Mouse (Mus musculus) kidney, embryonic 14.5 days (tissue): ENCODE results near the gene Nek5. TPM values are rescaled to one million over a fixed set of nuclear protein-coding genes. Genes with fewer than 3 reads are reported as not detected.
A peak's percentile ranks its signal among the peaks of the same experiment; 100 is the strongest.

ENCODE experiments used
- ATAC-seq: fragments of 200-750 bp; cut with Nextera tagmentation; 2 replicates; pipeline ENCODE4 v1.8.0; 2017; ENCODE audit warnings: moderate number of reproducible peaks, mild to moderate bottlenecking, moderate TSS enrichment, moderate library complexity; ENCODE audit not compliant: low FRiP score, low TSS enrichment
- H3K27ac ChIP-seq: fragments of 300-500 bp; sonication (generic); 2 replicates; pipeline ENCODE4 v1.5.1; 2014; ENCODE audit warnings: low read depth, mild to moderate bottlenecking, low read length, moderate library complexity, mixed read lengths
- H3K27me3 ChIP-seq: fragments of 300-500 bp; sonication (generic); 2 replicates; pipeline ENCODE4 v1.6.1; 2014; ENCODE audit warnings: mild to moderate bottlenecking, low read length; ENCODE audit not compliant: control insufficient read depth, insufficient read depth
- H3K36me3 ChIP-seq: fragments of 300-500 bp; sonication (generic); 2 replicates; pipeline ENCODE4 v1.6.1; 2014; ENCODE audit warnings: low read length, mixed read lengths; ENCODE audit not compliant: control insufficient read depth, insufficient read depth
- H3K4me1 ChIP-seq: fragments of 300-500 bp; sonication (generic); 2 replicates; pipeline ENCODE4 v1.6.1; 2014; ENCODE audit warnings: low read length, mixed read lengths; ENCODE audit not compliant: control insufficient read depth, insufficient read depth
- H3K4me2 ChIP-seq: fragments of 300-500 bp; sonication (generic); replicated peaks from 2 replicates; pipeline ENCODE4 v1.6.1; 2014; ENCODE audit warnings: low read depth, mild to moderate bottlenecking, low read length
- H3K4me3 ChIP-seq: fragments of 300-500 bp; sonication (generic); 2 replicates; pipeline ENCODE4 v1.5.1; 2014; ENCODE audit warnings: mild to moderate bottlenecking, low read length
- H3K9ac ChIP-seq: fragments of 300-500 bp; sonication (generic); 2 replicates; pipeline ENCODE4 v1.6.1; 2014; ENCODE audit warnings: low read depth, mild to moderate bottlenecking, low read length, moderate library complexity
- H3K9me3 ChIP-seq: fragments of 300-500 bp; sonication (generic); 2 replicates; pipeline ENCODE4 v1.6.1; 2016; ENCODE audit warnings: low read length; ENCODE audit not compliant: control insufficient read depth
- WGBS: fragments of 180-500 bp; shearing (Covaris S2); extraction: QIAGEN DNeasy Blood & Tissue Kit; methylation state at CpG from one replicate; pipeline ENCODE4 v1.1.7; 2014; 5-methylcytosine and 5-hydroxymethylcytosine counted together
- polyA plus RNA-seq: library from polyadenylated mRNA; unstranded; fragments of >200 nt; fragmentation: Nextera tagmentation; extraction: Ambion mirVana; gene quantifications from 2 replicates; pipeline ENCODE4 v1.2.1, GENCODE M21; 2014

Gene Nek5
- polyA plus RNA-seq, 1 experiment from 2014 or later = not detected

- no peak overlapping the region for H3K4me2 ChIP-seq
- no peaks in the 10 kb centered on the region for H3K4me1 ChIP-seq
- no peak overlapping the region for H3K4me3 ChIP-seq
- no peak overlapping the region for H3K9ac ChIP-seq
- WGBS = 77% methylated on average over 12 of the region's 12 CpGs
- H3K27ac ChIP-seq = no peak overlapping the region
- ATAC-seq = 0 out of 2 replicates have a peak, but pooled peaks have one; percentile 24
- peaks cover 17% of the 10 kb centered on the region; the same call in 1 of the 2 replicates for H3K36me3 ChIP-seq
- H3K27me3 ChIP-seq = no peaks in the 10 kb centered on the region
- no peaks in the 10 kb centered on the region for H3K9me3 ChIP-seq
These were observed 7.2 kb upstream of the Nek5 start for GRCm38 (mm10) chr8:22132062-22132461.

GRCm38 (mm10) chr8:22107020-22107419, 17.8 kb downstream of the Nek5 start:
- H3K27ac ChIP-seq = no peak overlapping the region
- no peak overlapping the region for H3K4me3 ChIP-seq
- no peak for ATAC-seq
- H3K4me1 ChIP-seq = no peaks in the 10 kb centered on the region
- H3K36me3 ChIP-seq = no peaks in the 10 kb centered on the region
- H3K9me3 ChIP-seq = no peaks in the 10 kb centered on the region
- no peaks in the 10 kb centered on the region for H3K27me3 ChIP-seq
- WGBS = 73% methylated on average over 4 of the region's 4 CpGs
- H3K4me2 ChIP-seq = no peak overlapping the region
- no peak overlapping the region for H3K9ac ChIP-seq

DNA sequence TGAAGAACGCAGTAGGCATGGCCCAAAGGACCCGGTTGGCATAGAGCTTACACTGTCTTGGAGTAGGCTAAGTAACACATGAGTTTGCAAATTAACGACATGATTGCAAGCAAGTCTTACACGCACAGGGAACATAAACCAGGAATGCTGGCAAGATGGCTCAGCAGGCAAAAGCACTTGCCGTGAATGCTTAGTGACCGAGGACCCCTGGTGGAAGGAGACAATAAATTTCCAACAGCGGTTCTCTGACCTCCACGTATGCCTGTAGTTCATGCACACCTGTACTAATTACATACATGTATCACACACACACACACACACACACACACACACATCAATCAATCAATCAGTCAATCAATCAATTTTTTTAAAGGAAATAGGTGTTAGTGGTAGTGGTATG, 33.3 kb downstream of the Nek5 start:
- H3K27me3 ChIP-seq = no peaks in the 10 kb centered on the region
- H3K4me2 ChIP-seq = no peak overlapping the region
- ATAC-seq = no peak
- H3K9me3 ChIP-seq = no peaks in the 10 kb centered on the region
- H3K36me3 ChIP-seq = no peaks in the 10 kb centered on the region
- H3K4me3 ChIP-seq = no peak overlapping the region
- no peak overlapping the region for H3K27ac ChIP-seq
- whole genome bisulfite sequencing = 38% methylated on average over 8 of the region's 8 CpGs
- no peak overlapping the region for H3K9ac ChIP-seq
- no peaks in the 10 kb centered on the region for H3K4me1 ChIP-seq

DNA sequence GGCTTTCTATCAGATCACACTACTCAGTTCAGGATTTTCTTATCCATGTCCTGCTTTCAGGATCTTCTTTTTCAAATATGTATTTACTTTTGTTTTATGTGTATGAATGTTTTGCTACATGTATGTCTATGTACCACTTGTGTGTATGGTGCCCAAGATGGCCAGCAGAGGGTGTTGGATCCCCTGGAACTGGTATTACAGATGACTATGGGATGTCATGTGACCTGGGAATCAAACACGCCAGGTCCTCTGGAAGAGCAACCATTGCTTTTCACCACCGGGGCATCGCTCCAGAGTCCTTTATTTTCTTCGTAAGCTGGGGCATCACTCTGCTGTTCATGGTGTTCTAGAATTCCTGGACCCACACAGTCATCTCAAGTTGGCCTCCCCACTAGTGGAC, 35.6 kb downstream of the Nek5 start:
- Histone ChIP-seq H3K9me3 (no peaks in the 10 kb centered on the region), H3K4me1 (no peaks in the 10 kb centered on the region), H3K27ac (no peak overlapping the region), H3K9ac (no peak overlapping the region), H3K27me3 (no peaks in the 10 kb centered on the region), H3K36me3 (no peaks in the 10 kb centered on the region), H3K4me2 (no peak overlapping the region), H3K4me3 (no peak overlapping the region)
- no peak for ATAC-seq
- WGBS = 90% methylated on average over 4 of the region's 4 CpGs

- ATAC-seq = no peak
These were observed 45.4 kb downstream of the Nek5 start for GRCm38 (mm10) chr8:22079313-22080007.

DNA sequence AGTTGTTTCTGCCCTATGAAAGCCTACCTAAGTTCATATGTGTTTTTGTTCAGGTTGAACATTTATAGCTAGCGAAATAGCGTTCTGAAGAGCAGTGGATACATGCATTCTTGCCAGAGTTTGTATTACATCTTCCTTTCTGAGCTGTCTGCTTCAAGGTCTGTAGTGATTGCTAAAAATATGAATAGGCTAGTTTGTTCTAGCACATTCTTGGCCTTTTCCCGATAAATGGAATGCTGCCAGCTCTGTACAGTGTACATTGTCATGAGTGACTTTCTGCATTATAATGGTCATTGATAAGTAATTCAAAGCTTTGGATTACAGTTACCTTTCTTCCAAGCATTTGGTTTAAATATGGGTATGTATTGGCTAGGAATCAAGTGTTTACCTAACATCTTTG, 63.7 kb downstream of the Nek5 start:
- ATAC-seq = no peak
- no peak overlapping the region for H3K27ac ChIP-seq
- H3K4me2 ChIP-seq = peak overlapping the region; percentile 71
- H3K4me3 ChIP-seq = peak overlapping the region; percentile 63
- no peaks in the 10 kb centered on the region for H3K9me3 ChIP-seq
- peak overlapping the region; percentile 62 for H3K9ac ChIP-seq
- 6% methylated on average over 3 of the region's 3 CpGs for WGBS
- H3K4me1 ChIP-seq = no peaks in the 10 kb centered on the region
- peaks cover 16% of the 10 kb centered on the region for H3K27me3 ChIP-seq
- H3K36me3 ChIP-seq = peaks cover 31% of the 10 kb centered on the region

More at GRCm38 (mm10) chr8:22079313-22080007, 45.4 kb downstream of the Nek5 start:
- H3K4me3 ChIP-seq = no peak overlapping the region
- H3K9ac ChIP-seq = no peak overlapping the region
- no peaks in the 10 kb centered on the region for H3K27me3 ChIP-seq
- no peak overlapping the region for H3K4me2 ChIP-seq
- H3K36me3 ChIP-seq = no peaks in the 10 kb centered on the region
- 84% methylated on average over 9 of the region's 9 CpGs for WGBS
- no peaks in the 10 kb centered on the region for H3K9me3 ChIP-seq
- no peak overlapping the region for H3K27ac ChIP-seq
- H3K4me1 ChIP-seq = no peaks in the 10 kb centered on the region

DNA sequence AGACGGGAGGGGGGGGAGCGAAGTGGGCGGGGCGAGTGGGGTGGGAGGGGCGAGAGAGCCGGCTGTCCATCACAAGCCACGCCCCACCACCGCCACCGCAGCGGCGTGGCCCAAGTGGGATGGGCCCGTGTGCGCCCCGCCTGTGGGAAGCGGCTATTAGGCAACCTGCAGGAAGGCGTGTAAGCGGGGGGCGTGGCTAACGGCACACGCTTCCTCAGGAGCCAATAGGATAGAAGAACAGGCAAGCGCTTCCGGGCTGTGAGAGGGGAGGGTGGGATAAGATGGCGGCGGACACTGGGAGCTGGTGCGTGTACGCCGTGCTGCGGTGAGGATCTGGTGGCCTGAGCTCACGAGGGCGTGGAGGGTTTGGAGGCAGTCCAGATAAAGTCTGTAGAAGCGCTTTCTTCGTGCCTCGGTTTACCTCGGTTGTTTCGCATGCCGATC, 64.4 kb downstream of the Nek5 start, which contains the start of gene Alg11:
TSS of gene Alg11 (plus strand) at position 276 of the 444 bp plus-strand sequence.
- Histone ChIP-seq H3K27me3 (peaks cover 16% of the 10 kb centered on the region), H3K27ac (no peak within 1 kb of the TSS), H3K4me2 (peak within 1 kb of the TSS; percentile 73), H3K4me1 (no peaks in the 10 kb centered on the region), H3K4me3 (peak within 1 kb of the TSS; percentile 63), H3K9me3 (no peaks in the 10 kb centered on the region), H3K36me3 (peaks cover 25% of the 10 kb centered on the region), H3K9ac (peak within 1 kb of the TSS; percentile 62)
- peak; percentile 100 for ATAC-seq
- under 1% methylated on average over 36 of the region's 36 CpGs for WGBS

DNA sequence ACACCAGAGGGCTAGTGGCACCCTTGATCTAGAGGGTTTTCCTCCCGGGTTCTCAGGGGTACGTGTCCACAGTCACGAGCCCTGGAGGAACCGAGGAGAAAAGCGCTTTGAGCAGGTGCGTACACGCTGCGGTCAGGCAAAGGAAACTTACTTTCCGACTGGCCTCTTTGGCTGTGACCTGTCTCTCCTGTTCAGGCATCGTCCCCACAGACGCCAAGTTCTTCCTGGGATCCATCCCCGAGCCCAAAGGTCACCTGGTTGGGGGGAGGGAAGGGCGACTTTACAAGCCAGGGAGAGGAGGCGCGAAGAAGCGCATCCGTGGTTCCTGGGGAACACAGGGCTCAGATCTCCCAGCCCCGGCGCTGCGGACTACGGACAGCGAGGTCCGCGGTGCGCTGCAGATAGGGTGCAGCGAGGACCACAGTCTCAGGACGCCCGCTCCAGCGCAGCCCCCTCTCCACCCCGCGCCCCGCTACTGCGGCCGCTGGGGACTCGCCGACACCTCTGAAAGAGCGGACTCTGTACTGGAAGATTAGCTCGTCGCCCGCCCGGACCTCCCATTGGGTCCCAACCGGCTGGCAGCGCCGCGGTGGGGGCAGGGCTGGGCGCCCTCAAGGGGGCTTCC, 64.9 kb downstream of the Nek5 start, which contains the start of gene Atp7b:
TSS of gene Atp7b (minus strand) at position 485 of the 625 bp plus-strand sequence.
- Histone ChIP-seq H3K9me3 (no peaks in the 10 kb centered on the region), H3K27me3 (peaks cover 16% of the 10 kb centered on the region), H3K4me2 (peak within 1 kb of the TSS; percentile 73), H3K4me3 (peak within 1 kb of the TSS; percentile 63), H3K36me3 (peaks cover 19% of the 10 kb centered on the region), H3K9ac (peak within 1 kb of the TSS; percentile 62), H3K27ac (no peak within 1 kb of the TSS), H3K4me1 (no peaks in the 10 kb centered on the region)
- under 1% methylated on average over 36 of the region's 46 CpGs for WGBS
- peak; percentile 91 for ATAC-seq

- Histone ChIP-seq H3K4me3 (peak overlapping the region; percentile 63), H3K4me2 (peak overlapping the region; percentile 73), H3K36me3 (peaks cover 14% of the 10 kb centered on the region; the same call in 1 of the 2 replicates), H3K4me1 (no peaks in the 10 kb centered on the region), H3K9ac (peak overlapping the region; percentile 62; the same call in 1 of the 2 replicates), H3K27me3 (peaks cover 16% of the 10 kb centered on the region), H3K9me3 (no peaks in the 10 kb centered on the region), H3K27ac (no peak overlapping the region)
- ATAC-seq = no peak
- 43% methylated on average over 11 of the region's 11 CpGs for WGBS
These were observed 65.6 kb downstream of the Nek5 start for GRCm38 (mm10) chr8:22059153-22059738.
